Mouse (Mus musculus) forebrain, postnatal 0 days (tissue): ENCODE results near the gene Sde2. TPM values are rescaled to one million over a fixed set of nuclear protein-coding genes. Genes with fewer than 3 reads are reported as not detected.

Experiments used
- ATAC-seq: fragments of 200-750 bp; cut with Nextera tagmentation; 2 replicates; pipeline ENCODE4 v1.8.0; 2017; ENCODE audit warnings: mild to moderate bottlenecking, moderate library complexity
- DNase-seq: peaks from one replicate; pipeline ENCODE4 v3.0.0-alpha.2; 2015
- H3K27ac ChIP-seq: fragments of 300-500 bp; sonication (generic); 2 replicates; pipeline ENCODE4 v1.5.1; 2014; ENCODE audit warnings: low read depth, mild to moderate bottlenecking, antibody characterized with exemption, low read length, moderate library complexity, mixed read lengths
- H3K27me3 ChIP-seq: fragments of 300-500 bp; sonication (generic); 2 replicates; pipeline ENCODE4 v1.6.1; 2014; ENCODE audit warnings: mild to moderate bottlenecking, low read length, mixed read lengths; ENCODE audit not compliant: insufficient read depth
- H3K36me3 ChIP-seq: fragments of 300-500 bp; sonication (generic); 2 replicates; pipeline ENCODE4 v1.6.1; 2014; ENCODE audit warnings: mild to moderate bottlenecking, moderate library complexity; ENCODE audit not compliant: insufficient read depth
- H3K4me1 ChIP-seq: fragments of 300-500 bp; sonication (generic); 2 replicates; pipeline ENCODE4 v1.6.1; 2014; ENCODE audit warnings: antibody characterized with exemption; ENCODE audit not compliant: insufficient read depth
- H3K4me2 ChIP-seq: fragments of 300-500 bp; sonication (generic); 2 replicates; pipeline ENCODE4 v1.6.1; 2014; ENCODE audit warnings: low read depth, mild to moderate bottlenecking, moderate library complexity
- H3K4me3 ChIP-seq: fragments of 300-500 bp; sonication (generic); 2 replicates; pipeline ENCODE4 v1.5.1; 2014; ENCODE audit warnings: low read depth, low read length, mixed read lengths
- H3K9ac ChIP-seq: fragments of 300-500 bp; sonication (generic); 2 replicates; pipeline ENCODE4 v1.6.1; 2014; ENCODE audit warnings: mild to moderate bottlenecking
- H3K9me3 ChIP-seq: fragments of 300-500 bp; sonication (generic); 2 replicates; pipeline ENCODE4 v1.6.1; 2016; ENCODE audit warnings: low read length
- CTCF ChIP-seq: sonication (generic); IDR thresholded peaks from 2 replicates; pipeline ENCODE4 v1.5.1; 2016; ENCODE audit warnings: antibody characterized with exemption, control low read depth, low read depth
- whole genome bisulfite sequencing: fragments of 180-500 bp; shearing (Covaris S2); extraction: QIAGEN DNeasy Blood & Tissue Kit; methylation state at CpG from one replicate; pipeline ENCODE4 v1.1.7; 2014; 5-methylcytosine and 5-hydroxymethylcytosine counted together
- polyA plus RNA-seq: library from polyadenylated mRNA; unstranded; fragments of >200 nt; fragmentation: Nextera tagmentation; extraction: Ambion mirVana; gene quantifications from 2 replicates; pipeline ENCODE4 v1.2.1, GENCODE M21; 2015
- total RNA-seq: library from RNA; depleted of rRNA; stranded (reverse); fragments of >200 nt; gene quantifications from 2 replicates; pipeline ENCODE4 v1.2.3, GENCODE M21; 2014; rRNA removed

The Sde2 gene
- total RNA-seq = 16.3 and 19.6 TPM in 2 replicates
- 17.8 and 24.8 TPM in 2 replicates for polyA plus RNA-seq

- Histone ChIP-seq H3K4me1 (peaks cover 26% of the 10 kb centered on the region), H3K27ac (peak within 1 kb of the TSS; percentile 99), H3K27me3 (no peaks in the 10 kb centered on the region), H3K9ac (peak within 1 kb of the TSS; percentile 84), H3K36me3 (no peaks in the 10 kb centered on the region), H3K4me3 (peak within 1 kb of the TSS; percentile 77), H3K9me3 (no peaks in the 10 kb centered on the region), H3K4me2 (peak within 1 kb of the TSS; percentile 79)
- DNase-seq (peak; percentile 100), ATAC-seq (peak; percentile 94)
- WGBS = 2% methylated on average over 72 of the region's 77 CpGs
- TF ChIP-seq CTCF = no peak
Measured at GRCm38 (mm10) chr1:180850316-180851270, at the start of gene Sde2. Sde2 (plus strand) TSS chr1:180851127.

- H3K27me3 ChIP-seq = no peaks in the 10 kb centered on the region
- H3K36me3 ChIP-seq = peaks cover 59% of the 10 kb centered on the region
- no peak overlapping the region for H3K4me2 ChIP-seq
- no peaks in the 10 kb centered on the region for H3K4me1 ChIP-seq
- H3K27ac ChIP-seq = no peak overlapping the region
- H3K9ac ChIP-seq = no peak overlapping the region
- DNase-seq = peak; percentile 8
- peak; percentile 20; the same call in 1 of the 2 replicates for ATAC-seq
- no peak for TF ChIP-seq CTCF
- 79% methylated on average over 3 of the region's 3 CpGs for WGBS
- no peaks in the 10 kb centered on the region for H3K9me3 ChIP-seq
- no peak overlapping the region for H3K4me3 ChIP-seq
Measured at GRCm38 (mm10) chr1:180801466-180801994, 49.4 kb upstream of the Sde2 start.

DNA sequence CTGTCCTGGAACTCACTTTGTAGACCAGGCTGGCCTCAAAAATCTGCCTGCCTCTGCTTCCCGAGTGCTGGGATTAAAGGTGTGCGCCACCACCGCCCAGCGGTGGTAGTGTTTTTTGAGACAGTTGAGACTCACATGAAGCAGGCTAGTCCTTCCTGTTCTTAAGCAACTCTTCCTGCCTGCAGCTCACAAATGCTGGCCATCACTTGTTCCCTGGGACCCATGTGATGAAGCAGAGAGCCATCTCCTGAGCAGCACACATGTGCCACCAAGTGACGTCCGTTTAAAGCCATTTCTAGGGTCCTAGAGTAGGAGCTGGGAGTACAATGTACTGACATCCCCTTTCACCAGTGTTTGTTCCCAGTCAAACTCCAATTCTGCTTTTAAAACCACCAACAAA is 47.0 kb upstream of the Sde2 start:
- Histone ChIP-seq H3K4me3 (no peak overlapping the region), H3K4me2 (no peak overlapping the region), H3K9me3 (no peaks in the 10 kb centered on the region), H3K9ac (no peak overlapping the region), H3K27me3 (no peaks in the 10 kb centered on the region), H3K36me3 (peaks cover 78% of the 10 kb centered on the region), H3K27ac (no peak overlapping the region), H3K4me1 (0 out of 2 replicates have a peak, but pooled peaks cover under 1% of the 10 kb centered on the region)
- no peak for DNase-seq
- TF ChIP-seq CTCF = no peak
- 90% methylated on average over 6 of the region's 6 CpGs for WGBS
- ATAC-seq = no peak

DNA sequence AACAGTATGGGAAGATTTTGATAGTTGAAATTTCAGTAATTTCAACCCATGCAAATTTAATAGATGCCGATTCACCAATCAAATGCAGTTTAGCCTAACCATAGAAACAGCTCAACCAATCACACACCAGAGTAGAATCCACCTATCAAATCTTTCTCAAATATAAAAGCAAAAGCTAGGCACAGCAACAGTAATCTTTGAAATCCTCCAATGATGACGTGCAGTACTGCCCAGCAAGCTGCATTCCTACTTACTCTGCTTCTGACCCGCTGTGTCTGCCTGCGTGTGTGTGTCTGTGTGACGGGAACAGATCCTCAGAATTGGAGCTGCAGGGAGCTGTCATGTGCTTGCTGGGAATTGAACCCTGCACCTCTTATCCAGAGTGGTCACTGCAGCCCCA is 42.1 kb upstream of the Sde2 start:
- no peak overlapping the region for H3K9ac ChIP-seq
- no peak overlapping the region for H3K4me3 ChIP-seq
- peaks cover 51% of the 10 kb centered on the region for H3K36me3 ChIP-seq
- no peak overlapping the region for H3K27ac ChIP-seq
- DNase-seq (no peak), ATAC-seq (no peak)
- H3K9me3 ChIP-seq = no peaks in the 10 kb centered on the region
- H3K4me1 ChIP-seq = peaks cover 9% of the 10 kb centered on the region; the same call in 1 of the 2 replicates
- 66% methylated on average over 5 of the region's 5 CpGs for WGBS
- no peaks in the 10 kb centered on the region for H3K27me3 ChIP-seq
- H3K4me2 ChIP-seq = no peak overlapping the region
- TF ChIP-seq CTCF = no peak

DNA sequence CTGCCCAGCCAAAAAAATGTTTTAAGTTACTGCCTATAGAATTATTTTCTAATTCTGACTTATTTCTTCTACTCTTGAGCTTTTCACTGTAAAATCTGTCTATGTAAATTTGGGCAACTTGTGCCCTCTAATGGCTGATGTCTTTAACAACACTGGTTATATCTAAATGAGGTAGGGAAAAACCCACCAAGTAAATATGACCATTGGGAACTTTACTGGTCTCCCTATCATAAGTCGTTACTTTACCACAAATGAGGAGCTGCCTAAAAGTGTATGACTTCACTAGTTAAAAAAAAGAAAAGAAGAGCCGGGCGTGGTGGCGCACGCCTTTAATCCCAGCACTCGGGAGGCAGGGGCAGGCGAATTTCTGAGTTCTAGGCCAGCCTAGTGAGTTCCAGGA is 40.0 kb upstream of the Sde2 start:
- H3K27ac ChIP-seq = no peak overlapping the region
- peak overlapping the region; percentile 50 for H3K4me2 ChIP-seq
- peaks cover 30% of the 10 kb centered on the region for H3K36me3 ChIP-seq
- WGBS = 65% methylated on average over 7 of the region's 7 CpGs
- TF ChIP-seq CTCF = peak; percentile 37
- H3K4me1 ChIP-seq = peaks cover 23% of the 10 kb centered on the region
- H3K9ac ChIP-seq = 0 out of 2 replicates have a peak overlapping the region, but pooled peaks have one; percentile 4
- peak overlapping the region; percentile 95 for H3K4me3 ChIP-seq
- no peaks in the 10 kb centered on the region for H3K9me3 ChIP-seq
- no peaks in the 10 kb centered on the region for H3K27me3 ChIP-seq
- peak; percentile 30 for DNase-seq
- ATAC-seq = no peak

DNA sequence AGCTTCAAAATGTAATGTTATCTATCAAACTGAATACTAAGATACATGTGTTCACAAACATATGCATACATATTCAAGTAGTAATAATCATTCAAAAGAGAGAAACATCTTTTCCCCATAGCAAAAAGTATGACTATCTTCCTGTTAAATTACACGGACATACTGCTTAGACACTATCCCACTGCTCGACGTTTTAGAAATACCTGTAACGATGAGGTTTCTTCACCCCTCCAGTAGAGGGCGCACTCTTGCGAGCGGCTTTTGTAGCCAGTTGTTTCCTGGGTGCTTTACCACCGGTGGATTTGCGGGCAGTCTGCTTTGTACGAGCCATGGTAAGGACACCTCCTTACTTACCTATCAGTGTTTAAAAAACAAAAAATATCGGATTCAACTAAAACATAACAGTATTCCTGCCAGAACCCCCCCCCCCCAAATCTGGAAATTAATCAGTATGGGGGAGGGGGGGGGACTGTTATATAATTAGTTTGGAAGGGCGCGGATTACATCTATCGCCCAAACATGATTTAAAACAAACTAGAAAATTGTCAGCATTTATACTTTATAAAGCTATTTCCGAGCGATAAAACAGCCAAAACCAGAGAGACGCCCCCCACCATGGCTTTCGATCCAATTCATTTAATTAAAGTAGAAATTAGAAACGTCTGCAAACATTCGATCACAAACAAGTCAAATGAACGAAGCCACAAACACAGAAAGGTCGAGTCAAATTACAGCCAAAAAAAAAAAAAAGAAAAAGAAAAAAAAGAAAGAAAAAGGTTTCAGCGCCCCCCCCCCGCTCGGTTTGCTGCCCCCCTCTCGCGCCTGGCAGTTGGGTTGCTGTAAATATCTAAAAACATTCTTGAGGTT is 39.1 kb upstream of the Sde2 start:
- Histone ChIP-seq H3K9me3 (no peaks in the 10 kb centered on the region), H3K9ac (peak overlapping the region; percentile 98), H3K27me3 (no peaks in the 10 kb centered on the region), H3K4me2 (peak overlapping the region; percentile 50), H3K4me3 (peak overlapping the region; percentile 95), H3K4me1 (peaks cover 23% of the 10 kb centered on the region), H3K27ac (peak overlapping the region; percentile 100), H3K36me3 (peaks cover 21% of the 10 kb centered on the region)
- ATAC-seq (no peak), DNase-seq (peak; percentile 17)
- WGBS = 2% methylated on average over 27 of the region's 27 CpGs
- peak; percentile 67 for TF ChIP-seq CTCF
